Mouse (Mus musculus) embryonic facial prominence, embryonic 14.5 days (tissue): Measurements from ENCODE around the gene Utrn. TPM values are rescaled to one million over a fixed set of nuclear protein-coding genes. Genes with fewer than 3 reads are reported as not detected.

Experiments used
- ATAC-seq: fragments of 200-750 bp; cut with Nextera tagmentation; 2 replicates; pipeline ENCODE4 v1.8.0; 2017; ENCODE audit warnings: low read depth, moderate number of reproducible peaks, moderate TSS enrichment
- DNase-seq: peaks from one replicate; pipeline ENCODE4 v3.0.0-alpha.2; 2015; ENCODE audit warnings: low spot score
- H3K27ac ChIP-seq: fragments of 300-500 bp; sonication (generic); replicated peaks from 2 replicates; pipeline ENCODE4 v1.5.1; 2014; ENCODE audit warnings: low read depth, mild to moderate bottlenecking, low read length, moderate library complexity
- H3K27me3 ChIP-seq: fragments of 300-500 bp; sonication (generic); replicated peaks from 2 replicates; pipeline ENCODE4 v1.6.1; 2014; ENCODE audit warnings: low read length; ENCODE audit not compliant: control insufficient read depth, insufficient read depth
- H3K36me3 ChIP-seq: fragments of 300-500 bp; sonication (generic); 2 replicates; pipeline ENCODE4 v1.6.1; 2014; ENCODE audit warnings: low read length, mixed read lengths; ENCODE audit not compliant: control insufficient read depth, insufficient read depth
- H3K4me1 ChIP-seq: fragments of 300-500 bp; sonication (generic); 2 replicates; pipeline ENCODE4 v1.6.1; 2014; ENCODE audit warnings: antibody characterized with exemption, low read length; ENCODE audit not compliant: control insufficient read depth, insufficient read depth
- H3K4me2 ChIP-seq: fragments of 300-500 bp; sonication (generic); 2 replicates; pipeline ENCODE4 v1.6.1; 2014; ENCODE audit warnings: low read depth, mild to moderate bottlenecking, low read length, moderate library complexity, mixed read lengths
- H3K4me3 ChIP-seq: fragments of 300-500 bp; sonication (generic); 2 replicates; pipeline ENCODE4 v1.5.1; 2014; ENCODE audit warnings: low read depth, mild to moderate bottlenecking, low read length
- H3K9ac ChIP-seq: fragments of 300-500 bp; sonication (generic); 2 replicates; pipeline ENCODE4 v1.6.1; 2014; ENCODE audit warnings: low read depth, mild to moderate bottlenecking, low read length, moderate library complexity, mixed read lengths
- H3K9me3 ChIP-seq: fragments of 300-500 bp; sonication (generic); 2 replicates; pipeline ENCODE4 v1.6.1; 2016; ENCODE audit warnings: low read length; ENCODE audit not compliant: control insufficient read depth
- WGBS: fragments of 180-500 bp; shearing (Covaris S2); extraction: QIAGEN DNeasy Blood & Tissue Kit; methylation state at CpG from one replicate; pipeline ENCODE4 v1.1.7; 2014; 5-methylcytosine and 5-hydroxymethylcytosine counted together
- polyA plus RNA-seq: library from polyadenylated mRNA; unstranded; fragments of >200 nt; fragmentation: Nextera tagmentation; extraction: Ambion mirVana; gene quantifications from 2 replicates; pipeline ENCODE4 v1.2.1, GENCODE M21; 2014

Utrn gene
- polyA plus RNA-seq, 1 experiment from 2014 or later: 73.3 TPM

DNA sequence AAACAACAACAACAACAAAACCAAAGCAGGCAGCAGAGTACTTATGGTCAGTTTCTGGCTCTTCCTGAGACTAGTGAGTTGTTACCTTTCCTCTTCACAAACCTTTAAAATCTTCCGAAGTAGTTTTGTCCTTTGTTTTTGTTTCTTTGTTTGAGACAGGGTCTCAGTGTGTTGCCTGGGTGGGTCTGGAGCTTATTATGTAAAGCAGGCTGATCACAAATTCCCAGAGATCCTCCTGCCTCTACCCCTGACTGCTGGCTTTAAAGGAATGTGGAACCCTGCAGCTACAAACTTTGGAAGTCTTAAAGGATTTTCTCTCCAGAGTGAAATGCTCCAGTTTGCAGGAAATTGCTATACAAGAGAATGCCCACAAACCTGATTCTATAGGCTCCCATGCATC is 40.0 kb upstream of the Utrn start:
- Histone ChIP-seq H3K27ac (no peak overlapping the region), H3K4me2 (no peak overlapping the region), H3K4me1 (peaks cover 12% of the 10 kb centered on the region), H3K4me3 (no peak overlapping the region), H3K9me3 (no peaks in the 10 kb centered on the region), H3K9ac (no peak overlapping the region), H3K36me3 (no peaks in the 10 kb centered on the region), H3K27me3 (no peaks in the 10 kb centered on the region)
- ATAC-seq: no peak
- no peak for DNase-seq
- WGBS: 46% methylated on average over 1 of the region's 1 CpGs

DNA sequence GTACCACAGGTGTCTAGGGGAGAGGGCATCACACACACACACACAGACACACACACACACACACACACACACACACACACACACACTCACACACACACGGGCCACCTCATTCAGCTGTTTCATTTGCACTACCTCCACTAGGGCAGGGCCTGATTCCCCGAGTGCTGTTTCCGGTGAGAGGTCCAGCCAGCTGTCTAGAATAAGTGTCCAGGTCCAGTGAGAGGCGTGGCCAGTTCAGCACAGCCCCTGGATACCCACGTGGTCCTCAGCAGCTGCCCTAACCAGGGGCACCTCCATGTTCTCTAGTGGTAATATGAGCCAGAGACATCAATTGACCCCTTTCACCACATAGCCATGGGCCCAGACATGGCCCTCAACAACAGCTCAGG is 35.0 kb upstream of the Utrn start:
- 51% methylated on average over 5 of the region's 5 CpGs for WGBS
- H3K4me2 ChIP-seq: no peak overlapping the region
- H3K27ac ChIP-seq: no peak overlapping the region
- no peaks in the 10 kb centered on the region for H3K27me3 ChIP-seq
- no peaks in the 10 kb centered on the region for H3K4me1 ChIP-seq
- ATAC-seq: no peak
- no peaks in the 10 kb centered on the region for H3K36me3 ChIP-seq
- H3K9me3 ChIP-seq: no peaks in the 10 kb centered on the region
- no peak overlapping the region for H3K9ac ChIP-seq
- H3K4me3 ChIP-seq: no peak overlapping the region
- DNase-seq: no peak

DNA sequence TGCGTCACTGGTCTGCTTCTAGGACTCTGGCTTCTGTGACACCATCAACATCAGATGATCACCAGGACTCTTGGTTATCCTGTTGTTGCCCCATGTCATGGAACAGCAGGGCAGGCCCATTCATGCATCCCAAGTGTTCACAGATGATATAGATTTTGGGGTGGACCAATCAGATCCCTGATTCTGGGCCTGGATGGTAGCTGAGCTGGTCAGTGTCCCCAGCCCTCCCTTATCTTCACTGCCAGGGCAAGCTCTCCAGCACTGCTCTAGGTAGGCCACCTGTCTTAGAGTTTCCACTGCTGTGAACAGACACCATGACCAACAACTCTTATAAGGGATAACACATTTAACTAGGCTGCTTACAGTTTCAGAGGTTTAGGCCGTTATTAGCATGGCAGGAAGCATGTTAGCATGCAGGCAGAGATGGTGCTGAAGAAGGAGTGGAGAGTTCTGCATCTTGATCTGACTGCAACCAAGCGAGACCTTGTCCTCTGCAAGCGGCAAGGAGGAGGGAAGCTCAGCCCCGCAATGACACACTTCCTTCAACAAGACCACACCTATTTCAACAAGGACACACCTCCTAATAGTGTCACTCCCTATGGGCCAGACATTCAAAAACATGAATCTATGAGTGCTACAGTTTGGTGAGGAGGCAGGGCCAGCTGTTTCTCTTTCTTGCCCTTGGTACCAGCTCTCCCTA is 34.4 kb upstream of the Utrn start:
- WGBS: 81% methylated on average over 5 of the region's 5 CpGs
- Histone ChIP-seq H3K9ac (no peak overlapping the region), H3K4me1 (no peaks in the 10 kb centered on the region), H3K9me3 (no peaks in the 10 kb centered on the region), H3K27ac (no peak overlapping the region), H3K27me3 (no peaks in the 10 kb centered on the region), H3K4me2 (no peak overlapping the region), H3K36me3 (no peaks in the 10 kb centered on the region), H3K4me3 (no peak overlapping the region)
- DNase-seq: no peak
- ATAC-seq: no peak

GRCm38 (mm10) chr10:12899901-12900300 is 30.7 kb upstream of the Utrn start:
- ATAC-seq (no peak), DNase-seq (no peak)
- Histone ChIP-seq H3K9ac (no peak overlapping the region), H3K27ac (no peak overlapping the region), H3K27me3 (no peaks in the 10 kb centered on the region), H3K4me3 (no peak overlapping the region), H3K36me3 (no peaks in the 10 kb centered on the region), H3K4me1 (no peaks in the 10 kb centered on the region), H3K9me3 (no peaks in the 10 kb centered on the region), H3K4me2 (no peak overlapping the region)
- 97% methylated on average over 5 of the region's 5 CpGs for WGBS

- no peak overlapping the region for H3K27ac ChIP-seq
- H3K36me3 ChIP-seq: no peaks in the 10 kb centered on the region
- H3K4me1 ChIP-seq: no peaks in the 10 kb centered on the region
- H3K9ac ChIP-seq: no peak overlapping the region
- WGBS: 99% methylated on average over 3 of the region's 3 CpGs
- no peaks in the 10 kb centered on the region for H3K27me3 ChIP-seq
- no peak for ATAC-seq
- no peak for DNase-seq
- no peak overlapping the region for H3K4me2 ChIP-seq
- H3K9me3 ChIP-seq: no peaks in the 10 kb centered on the region
- no peak overlapping the region for H3K4me3 ChIP-seq
These were observed 24.2 kb upstream of the Utrn start for GRCm38 (mm10) chr10:12893339-12893738.

DNA sequence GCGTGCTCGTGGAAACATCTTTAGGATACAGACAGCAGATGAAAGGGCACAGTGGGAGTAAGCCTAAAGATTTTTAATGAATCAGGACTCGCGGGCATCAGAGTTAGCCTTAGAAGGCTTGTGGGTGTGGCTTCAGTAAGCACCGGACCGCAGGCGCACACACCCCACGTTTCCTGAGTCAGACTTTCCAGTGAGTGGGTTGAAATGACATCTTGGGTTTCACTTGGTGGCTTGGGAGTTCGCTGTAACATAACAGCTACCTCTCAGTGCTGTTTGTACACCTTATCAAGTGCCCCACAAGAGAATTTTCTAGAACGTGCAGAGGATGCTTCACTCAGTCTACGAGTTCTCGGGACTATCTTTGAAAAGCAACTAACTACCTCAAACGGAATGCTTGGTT is 19.2 kb upstream of the Utrn start:
- Histone ChIP-seq H3K4me2 (no peak overlapping the region), H3K4me1 (no peaks in the 10 kb centered on the region), H3K27ac (no peak overlapping the region; the same call in 1 of the 2 replicates), H3K27me3 (no peaks in the 10 kb centered on the region), H3K9me3 (no peaks in the 10 kb centered on the region), H3K9ac (no peak overlapping the region), H3K4me3 (no peak overlapping the region), H3K36me3 (no peaks in the 10 kb centered on the region)
- 63% methylated on average over 13 of the region's 13 CpGs for WGBS
- DNase-seq (peak; percentile 73), ATAC-seq (no peak)

DNA sequence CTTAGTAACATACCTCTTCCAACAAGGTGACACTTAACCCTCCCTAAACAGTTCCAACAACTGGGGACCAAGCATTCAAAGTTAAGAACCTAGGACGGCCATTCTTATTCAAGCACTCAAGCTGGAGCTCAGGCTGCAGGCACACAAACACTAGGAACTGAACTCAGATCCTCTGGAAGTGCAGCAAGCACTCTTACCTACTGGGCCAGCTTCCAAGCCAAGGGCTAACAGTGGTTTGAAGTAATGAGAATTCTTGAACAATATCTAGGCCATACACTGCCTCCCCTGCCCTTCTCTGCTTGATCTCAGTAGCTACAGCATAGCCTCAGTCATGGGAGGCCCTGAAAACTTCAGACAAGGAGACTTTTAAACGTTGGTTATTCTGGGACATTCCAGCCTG is 18.6 kb upstream of the Utrn start:
- H3K9me3 ChIP-seq: no peaks in the 10 kb centered on the region
- no peaks in the 10 kb centered on the region for H3K36me3 ChIP-seq
- H3K27ac ChIP-seq: 0 out of 2 replicates have a peak overlapping the region, but pooled peaks have one; percentile 3
- WGBS: 66% methylated on average over 2 of the region's 2 CpGs
- ATAC-seq (no peak), DNase-seq (no peak)
- no peak overlapping the region for H3K4me2 ChIP-seq
- H3K27me3 ChIP-seq: no peaks in the 10 kb centered on the region
- no peaks in the 10 kb centered on the region for H3K4me1 ChIP-seq
- no peak overlapping the region for H3K9ac ChIP-seq
- no peak overlapping the region for H3K4me3 ChIP-seq

- H3K4me3 ChIP-seq: no peak overlapping the region
These were observed 15.3 kb upstream of the Utrn start for GRCm38 (mm10) chr10:12884308-12884948.

DNA sequence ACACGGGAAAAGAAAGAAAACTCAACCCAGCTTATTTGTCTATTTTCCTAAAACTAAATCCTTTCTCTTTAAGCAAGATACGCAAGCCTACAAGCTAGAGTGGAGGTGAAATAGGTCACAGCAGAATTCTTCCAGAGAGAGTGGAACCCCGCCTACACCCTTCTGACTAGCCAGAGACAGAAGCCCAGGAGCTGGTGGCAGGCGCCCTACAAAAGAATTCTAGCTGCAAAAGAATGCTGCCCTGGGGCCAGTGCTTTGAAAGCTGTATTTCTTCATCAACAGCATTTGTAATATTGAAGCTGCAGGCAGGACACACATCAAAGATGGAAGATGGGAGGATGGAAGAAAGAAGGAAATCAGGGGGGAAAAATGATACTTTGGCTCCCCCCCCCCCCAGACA is 12.7 kb upstream of the Utrn start:
- no peak for DNase-seq
- 67% methylated on average over 4 of the region's 4 CpGs for WGBS
- H3K9me3 ChIP-seq: no peaks in the 10 kb centered on the region
- no peak overlapping the region for H3K4me3 ChIP-seq
- no peaks in the 10 kb centered on the region for H3K27me3 ChIP-seq
- peaks cover 5% of the 10 kb centered on the region; the same call in 1 of the 2 replicates for H3K4me1 ChIP-seq
- H3K4me2 ChIP-seq: no peak overlapping the region
- no peak for ATAC-seq
- H3K27ac ChIP-seq: no peak overlapping the region
- no peak overlapping the region for H3K9ac ChIP-seq
- H3K36me3 ChIP-seq: no peaks in the 10 kb centered on the region

More at GRCm38 (mm10) chr10:12884308-12884948, 15.3 kb upstream of the Utrn start:
- Histone ChIP-seq H3K9me3 (no peaks in the 10 kb centered on the region), H3K4me2 (no peak overlapping the region), H3K27ac (no peak overlapping the region), H3K4me1 (no peaks in the 10 kb centered on the region), H3K9ac (no peak overlapping the region), H3K27me3 (no peaks in the 10 kb centered on the region), H3K36me3 (no peaks in the 10 kb centered on the region)
- DNase-seq (peak; percentile 67), ATAC-seq (no peak)
- WGBS: 38% methylated on average over 8 of the region's 8 CpGs
